Mouse (Mus musculus): ENCODE results near the gene Cdcp1. TPM values are rescaled to one million over a fixed set of nuclear protein-coding genes. Genes with fewer than 3 reads are reported as not detected.

Gene Cdcp1
- polyA plus RNA-seq, 2 experiments: 0.15 to 0.27 TPM

DNA sequence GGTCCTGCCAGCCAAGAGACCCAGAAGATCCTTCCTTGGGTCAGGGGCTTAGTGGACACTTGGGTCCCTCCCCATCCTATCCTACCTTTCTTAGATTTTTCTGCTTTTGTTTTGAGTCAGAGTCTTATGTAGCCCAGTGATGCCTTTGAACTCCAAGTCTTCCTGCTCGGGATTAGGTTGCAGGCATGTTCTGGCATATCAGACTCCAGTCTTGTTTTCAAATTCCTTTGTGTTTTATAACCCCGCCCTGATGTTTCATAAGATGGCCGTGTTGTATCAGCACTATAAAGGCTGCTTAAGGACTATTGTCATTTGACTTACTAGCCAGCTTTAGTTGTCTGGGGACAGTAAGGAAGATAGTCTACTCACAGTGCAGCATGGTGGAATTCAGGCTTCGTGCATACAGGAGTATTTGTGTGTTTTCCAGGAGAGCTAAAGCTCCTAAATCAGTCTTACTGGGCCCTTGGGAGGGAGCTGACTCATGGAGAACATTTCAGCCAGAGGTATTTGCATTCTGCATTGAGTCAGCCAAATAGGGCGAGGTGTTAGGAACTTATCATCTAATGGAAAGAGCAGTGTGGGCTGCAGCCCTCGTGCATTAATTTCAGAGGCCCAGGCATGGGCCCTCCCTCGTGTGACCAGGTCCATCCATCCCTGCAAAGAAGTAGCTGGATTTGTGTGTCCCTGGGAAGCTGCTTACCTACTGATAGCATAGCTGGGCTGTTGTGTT is 78.7 kb downstream of the Cdcp1 start:
- Histone ChIP-seq H3K9ac (replicated peaks) (no peak overlapping the region), H3K27me3 (ENCODE audit: control insufficient read depth, insufficient read depth, low read length) (no peaks in the 10 kb centered on the region), H3K9me3 (ENCODE audit: control insufficient read depth, low read length) (no peaks in the 10 kb centered on the region), H3K4me3 (ENCODE audit: insufficient read depth in 1 of 2, low read depth in 2 of 2, low read length in 2 of 2) (no peak overlapping the region), H3K27ac (no peak overlapping the region), H3K4me1 (replicated peaks; ENCODE audit: control insufficient read depth in 2 of 2, insufficient read depth in 2 of 2, low read length in 1 of 2) (no peaks in the 10 kb centered on the region), H3K36me3 (replicated peaks; ENCODE audit: control insufficient read depth, insufficient read depth, low read depth) (peaks cover 43% of the 10 kb centered on the region), H3K4me2 (ENCODE audit: low read depth) (no peak overlapping the region)
- WGBS (ENCODE audit: insufficient replicate concordance): 70% methylated on average over 7 of the region's 7 CpGs
- ATAC-seq (ENCODE audit: insufficient read depth) (no peak), DNase-seq (ENCODE audit: low read depth in 3 of 3, low spot score in 3 of 3) (no peak)
- TF ChIP-seq CTCF (IDR thresholded peaks at IDR 0.05; ENCODE audit: low read depth) (no peak), EP300 (IDR thresholded peaks at IDR 0.05; ENCODE audit: low read depth) (no peak)

- H3K27ac ChIP-seq: no peak overlapping the region
- no peak overlapping the region for H3K4me2 ChIP-seq (ENCODE audit: low read depth)
- TF ChIP-seq EP300 (IDR thresholded peaks at IDR 0.05; ENCODE audit: low read depth) (no peak), CTCF (IDR thresholded peaks at IDR 0.05; ENCODE audit: low read depth) (no peak)
- DNase-seq (ENCODE audit: low read depth in 3 of 3, low spot score in 3 of 3) (no peak), ATAC-seq (ENCODE audit: insufficient read depth) (no peak)
- H3K36me3 ChIP-seq (replicated peaks; ENCODE audit: control insufficient read depth, insufficient read depth, low read depth): peaks cover 75% of the 10 kb centered on the region
- no peaks in the 10 kb centered on the region for H3K27me3 ChIP-seq (ENCODE audit: control insufficient read depth, insufficient read depth, low read length)
- no peak overlapping the region for H3K9ac ChIP-seq (replicated peaks)
- H3K4me1 ChIP-seq (replicated peaks; ENCODE audit: control insufficient read depth in 2 of 2, insufficient read depth in 2 of 2, low read length in 1 of 2): no peaks in the 10 kb centered on the region
- no peak overlapping the region for H3K4me3 ChIP-seq (ENCODE audit: insufficient read depth in 1 of 2, low read depth in 2 of 2, low read length in 2 of 2)
- WGBS (ENCODE audit: insufficient replicate concordance): 80% methylated on average over 3 of the region's 3 CpGs
- H3K9me3 ChIP-seq (ENCODE audit: control insufficient read depth, low read length): no peaks in the 10 kb centered on the region
Measured at GRCm38 (mm10) chr9:123132994-123133393, 82.8 kb downstream of the Cdcp1 start.

GRCm38 (mm10) chr9:123127663-123128062 is 88.2 kb downstream of the Cdcp1 start:
- H3K9ac ChIP-seq (replicated peaks): no peak overlapping the region
- H3K9me3 ChIP-seq (ENCODE audit: control insufficient read depth, low read length): no peaks in the 10 kb centered on the region
- no peak overlapping the region for H3K4me2 ChIP-seq (ENCODE audit: low read depth)
- peaks cover 53% of the 10 kb centered on the region for H3K36me3 ChIP-seq (replicated peaks; ENCODE audit: control insufficient read depth, insufficient read depth, low read depth)
- H3K27me3 ChIP-seq (ENCODE audit: control insufficient read depth, insufficient read depth, low read length): no peaks in the 10 kb centered on the region
- no peak overlapping the region for H3K4me3 ChIP-seq (ENCODE audit: insufficient read depth in 1 of 2, low read depth in 2 of 2, low read length in 2 of 2)
- no peak overlapping the region for H3K27ac ChIP-seq
- no peak for DNase-seq (ENCODE audit: low read depth in 3 of 3, low spot score in 3 of 3)
- 88% methylated on average over 6 of the region's 6 CpGs for WGBS (ENCODE audit: insufficient replicate concordance)
- TF ChIP-seq EP300 (IDR thresholded peaks at IDR 0.05; ENCODE audit: low read depth) (no peak), CTCF (IDR thresholded peaks at IDR 0.05; ENCODE audit: low read depth) (no peak)
- no peak for ATAC-seq (ENCODE audit: insufficient read depth)
- peaks cover 12 to 14% of the 10 kb centered on the region in 2 experiments for H3K4me1 ChIP-seq (replicated peaks; ENCODE audit: control insufficient read depth in 2 of 2, insufficient read depth in 2 of 2, low read length in 1 of 2)

DNA sequence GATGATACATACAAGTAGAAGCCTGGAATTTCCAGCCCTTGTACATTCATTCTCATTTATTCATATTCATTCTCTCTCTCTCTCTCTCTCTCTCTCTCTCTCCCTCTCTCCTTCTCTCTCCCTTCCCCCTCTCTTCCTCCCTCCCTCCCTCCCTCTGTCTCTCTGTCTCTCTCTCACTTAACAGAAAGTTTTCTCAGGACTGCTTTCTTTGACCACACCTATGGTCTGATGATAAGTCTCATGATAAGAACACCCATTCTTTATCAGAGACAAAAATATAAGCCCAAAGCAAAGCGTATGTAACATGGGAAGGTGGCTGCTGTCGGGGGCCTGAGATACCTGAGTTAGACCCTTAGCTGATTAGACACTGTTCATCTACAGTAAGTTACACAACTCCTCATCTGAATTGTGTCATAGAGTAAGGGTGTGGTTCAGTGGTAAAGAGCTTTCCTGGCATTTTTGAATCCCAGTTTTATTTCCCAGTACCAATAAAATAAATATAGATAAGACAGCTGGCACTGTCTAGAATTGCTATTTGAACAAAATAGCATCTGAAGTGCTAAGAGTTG is 91.3 kb downstream of the Cdcp1 start:
- H3K27ac ChIP-seq: peak overlapping the region; percentile 59
- H3K9ac ChIP-seq (replicated peaks): no peak overlapping the region

DNA sequence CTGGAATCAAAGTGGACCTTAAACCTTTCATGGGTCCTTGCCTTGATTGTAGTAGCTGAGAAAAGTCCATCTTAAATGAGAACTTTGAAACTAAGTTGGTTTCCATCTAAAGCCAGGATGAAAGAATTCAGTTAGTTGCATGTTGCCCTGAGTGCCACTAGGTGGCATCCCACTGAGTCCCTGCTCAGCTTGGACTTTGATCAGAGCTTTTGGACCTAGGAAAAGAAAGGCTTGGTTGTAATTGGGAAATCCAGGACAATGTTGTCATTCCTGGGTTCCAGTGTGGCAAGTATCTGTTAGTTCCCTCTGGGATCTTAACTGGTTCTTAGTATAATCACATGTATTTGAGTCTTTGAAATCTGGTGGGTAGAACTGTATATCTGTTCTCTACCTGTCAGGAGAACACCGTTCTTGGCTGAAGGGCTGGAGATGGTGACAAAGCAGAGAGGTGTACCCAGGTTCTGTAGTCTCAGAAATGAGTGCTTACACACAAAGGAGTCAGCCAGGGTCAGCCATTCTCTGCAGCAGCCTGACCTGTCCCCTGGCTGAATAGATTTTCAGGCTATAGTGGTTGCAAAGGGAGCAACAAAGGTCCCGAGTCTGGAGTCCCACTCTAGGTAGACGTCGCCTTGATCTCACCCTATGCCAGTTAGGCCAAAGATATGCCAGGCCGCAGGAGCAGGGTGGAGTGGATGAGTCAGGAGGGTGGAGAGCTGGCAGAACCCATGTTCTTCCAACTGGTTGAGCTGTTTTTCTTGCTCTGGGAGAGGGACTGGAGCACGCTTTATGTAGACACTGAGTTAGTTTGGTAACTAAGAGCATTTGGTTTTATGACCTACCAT is 92.0 kb downstream of the Cdcp1 start:
- no peak overlapping the region for H3K4me3 ChIP-seq (ENCODE audit: insufficient read depth in 1 of 2, low read depth in 2 of 2, low read length in 2 of 2)
- H3K4me2 ChIP-seq (ENCODE audit: low read depth): peak overlapping the region; percentile 35
- H3K4me1 ChIP-seq (replicated peaks; ENCODE audit: control insufficient read depth in 2 of 2, insufficient read depth in 2 of 2, low read length in 1 of 2): peaks cover 12 to 14% of the 10 kb centered on the region in 2 experiments
- TF ChIP-seq CTCF (IDR thresholded peaks at IDR 0.05; ENCODE audit: low read depth): peak; percentile 83
- no peak for TF ChIP-seq EP300 (IDR thresholded peaks at IDR 0.05; ENCODE audit: low read depth)
- peak overlapping the region; percentile 59 for H3K27ac ChIP-seq
- ATAC-seq (ENCODE audit: insufficient read depth) (peak; percentile 75), DNase-seq (ENCODE audit: low read depth in 3 of 3, low spot score in 3 of 3) (no peak)
- H3K27me3 ChIP-seq (ENCODE audit: control insufficient read depth, insufficient read depth, low read length): no peaks in the 10 kb centered on the region
- no peak overlapping the region for H3K9ac ChIP-seq (replicated peaks)
- no peaks in the 10 kb centered on the region for H3K9me3 ChIP-seq (ENCODE audit: control insufficient read depth, low read length)
- H3K36me3 ChIP-seq (replicated peaks; ENCODE audit: control insufficient read depth, insufficient read depth, low read depth): peaks cover 40% of the 10 kb centered on the region
- 62% methylated on average over 6 of the region's 6 CpGs for WGBS (ENCODE audit: insufficient replicate concordance)

More for the DNA sequence above, 91.3 kb downstream of the Cdcp1 start:
- Histone ChIP-seq H3K27me3 (ENCODE audit: control insufficient read depth, insufficient read depth, low read length) (no peaks in the 10 kb centered on the region), H3K4me2 (ENCODE audit: low read depth) (peak overlapping the region; percentile 35), H3K36me3 (replicated peaks; ENCODE audit: control insufficient read depth, insufficient read depth, low read depth) (peaks cover 40% of the 10 kb centered on the region), H3K9me3 (ENCODE audit: control insufficient read depth, low read length) (no peaks in the 10 kb centered on the region), H3K4me1 (replicated peaks; ENCODE audit: control insufficient read depth in 2 of 2, insufficient read depth in 2 of 2, low read length in 1 of 2) (peaks cover 12 to 14% of the 10 kb centered on the region in 2 experiments), H3K4me3 (ENCODE audit: insufficient read depth in 1 of 2, low read depth in 2 of 2, low read length in 2 of 2) (no peak overlapping the region)
- WGBS (ENCODE audit: insufficient replicate concordance): 19% methylated on average over 2 of the region's 2 CpGs
- DNase-seq (ENCODE audit: low read depth in 3 of 3, low spot score in 3 of 3): no peak
- no peak; the same call in 1 of the 2 replicates for TF ChIP-seq EP300 (IDR thresholded peaks at IDR 0.05; ENCODE audit: low read depth)
- no peak for TF ChIP-seq CTCF (IDR thresholded peaks at IDR 0.05; ENCODE audit: low read depth)
- ATAC-seq (ENCODE audit: insufficient read depth): peak; percentile 68

Data from liver, embryonic 14.5 days (tissue).